Mouse (Mus musculus): ENCODE results near the gene Pdss2. TPM values are rescaled to one million over a fixed set of nuclear protein-coding genes. Genes with fewer than 3 reads are reported as not detected.
"Not testable (repeated sequence)": the region's sequence is repeated elsewhere in the genome, so short reads cannot be mapped to it uniquely, and the experiment has no call there.

Pdss2 gene
- total and polyA plus RNA-seq, 2 experiments from 2014 or later: 17.4 to 20.9 TPM

DNA sequence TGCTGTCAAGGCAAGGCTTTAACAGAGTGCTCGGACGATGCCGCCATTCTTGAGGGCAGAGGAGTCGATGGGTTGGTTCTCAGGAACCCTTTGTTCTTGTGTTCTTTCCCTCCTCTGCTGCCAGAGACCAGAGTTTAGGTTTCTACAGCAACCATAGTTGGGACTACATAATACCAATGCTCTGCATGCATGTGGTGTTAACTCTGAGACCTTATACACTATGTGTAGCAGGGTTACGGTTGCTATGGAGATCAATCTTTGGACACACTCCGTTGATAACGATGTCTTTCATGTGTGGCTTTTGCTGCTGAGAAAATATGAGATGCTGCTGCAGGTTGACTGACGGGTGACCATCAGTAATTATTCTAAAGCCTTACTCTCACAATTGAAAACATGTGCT, 20.9 kb downstream of the Pdss2 start:
- ATAC-seq (peak; percentile 55; the same call in 1 of the 2 replicates), DNase-seq (ENCODE audit: low spot score) (no peak)
- WGBS: 32% methylated on average over 8 of the region's 8 CpGs
- H3K36me3 ChIP-seq (ENCODE audit: insufficient read depth, low read length): no peaks in the 10 kb centered on the region
- no peak overlapping the region for H3K4me3 ChIP-seq (ENCODE audit: low read length)
- H3K4me2 ChIP-seq (ENCODE audit: low read depth, low read length): no peak overlapping the region
- no peak for TF ChIP-seq CTCF (IDR thresholded peaks at IDR 0.05; ENCODE audit: low read depth)
- no peak overlapping the region for H3K9ac ChIP-seq (replicated peaks; ENCODE audit: low read length)
- 0 out of 2 replicates have a peak, but pooled peaks cover 2% of the 10 kb centered on the region for H3K4me1 ChIP-seq (ENCODE audit: insufficient read depth, low read length)
- no peak overlapping the region for H3K27ac ChIP-seq
- no peaks in the 10 kb centered on the region for H3K27me3 ChIP-seq (ENCODE audit: insufficient read depth, low read length)
- H3K9me3 ChIP-seq (ENCODE audit: low read length): 0 out of 2 replicates have a peak, but pooled peaks cover 2% of the 10 kb centered on the region

DNA sequence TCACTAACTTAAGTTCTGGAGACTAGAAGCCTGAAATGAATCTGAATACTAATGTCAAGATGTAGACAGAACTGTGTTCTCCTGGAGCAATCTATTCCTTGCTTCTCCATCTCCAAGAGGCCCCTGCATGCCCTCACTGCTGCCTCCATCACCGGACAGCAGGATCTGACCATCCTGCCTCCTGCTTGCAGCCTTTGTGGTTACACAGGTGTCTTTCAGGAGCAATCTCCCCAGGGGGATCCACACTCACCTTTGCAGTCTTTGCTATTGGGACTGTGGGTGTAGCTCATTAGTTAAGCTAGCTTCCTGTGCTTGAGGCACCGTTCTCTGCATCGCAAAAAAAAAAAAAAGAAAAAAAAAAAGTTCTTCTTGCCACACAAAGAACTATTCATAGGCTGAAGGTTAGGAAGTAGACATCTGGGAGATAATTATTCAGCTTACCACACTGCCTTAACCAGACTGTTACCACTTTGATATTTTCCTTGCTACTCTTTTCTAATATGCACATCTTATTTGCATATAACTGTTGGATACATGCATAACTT, 23.0 kb downstream of the Pdss2 start:
- TF ChIP-seq CTCF (IDR thresholded peaks at IDR 0.05; ENCODE audit: low read depth): no peak
- Histone ChIP-seq H3K9me3 (ENCODE audit: low read length) (0 out of 2 replicates have a peak, but pooled peaks cover 2% of the 10 kb centered on the region), H3K27me3 (ENCODE audit: insufficient read depth, low read length) (no peaks in the 10 kb centered on the region), H3K27ac (no peak overlapping the region), H3K4me2 (ENCODE audit: low read depth, low read length) (no peak overlapping the region), H3K9ac (replicated peaks; ENCODE audit: low read length) (no peak overlapping the region), H3K36me3 (ENCODE audit: insufficient read depth, low read length) (no peaks in the 10 kb centered on the region), H3K4me1 (ENCODE audit: insufficient read depth, low read length) (0 out of 2 replicates have a peak, but pooled peaks cover 2% of the 10 kb centered on the region), H3K4me3 (ENCODE audit: low read length) (no peak overlapping the region)
- DNase-seq (ENCODE audit: low spot score): no peak
- WGBS: 33% methylated on average over 3 of the region's 3 CpGs
- no peak for ATAC-seq

DNA sequence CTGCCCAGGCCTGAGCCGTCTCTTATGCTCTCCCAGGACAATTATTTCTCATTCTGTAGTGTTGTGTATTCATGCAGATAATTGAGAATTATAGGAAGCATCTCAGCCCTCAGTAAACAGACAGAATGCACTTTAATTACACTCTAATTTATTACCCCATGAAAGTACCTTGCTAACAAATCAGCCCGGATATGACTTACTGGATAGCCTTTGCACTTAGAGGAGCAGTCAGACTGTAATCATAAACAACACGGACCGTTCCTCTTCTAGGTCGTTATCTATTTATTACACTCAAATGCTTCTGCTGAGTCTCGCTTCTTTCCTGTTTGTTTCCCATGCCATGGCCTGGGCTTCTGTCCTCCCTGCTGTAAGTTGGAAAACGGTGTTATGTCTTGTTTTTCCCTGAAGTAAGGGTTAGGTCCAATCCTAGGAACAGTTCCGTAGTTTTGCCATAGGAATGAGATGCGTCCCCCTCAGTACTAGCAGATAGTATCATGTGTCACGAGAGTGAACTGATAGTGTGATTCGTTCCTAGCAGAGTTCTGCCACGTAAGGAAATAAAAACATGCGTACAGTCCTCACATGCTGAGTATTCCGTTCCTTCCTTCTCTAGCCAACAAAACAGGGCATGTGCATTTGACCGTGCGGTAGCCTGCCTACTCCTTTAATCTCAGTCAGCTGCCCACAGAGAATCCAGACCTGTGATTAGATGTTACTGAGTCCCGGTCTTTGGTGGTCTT, 24.3 kb downstream of the Pdss2 start:
- H3K9ac ChIP-seq (replicated peaks; ENCODE audit: low read length): no peak overlapping the region
- DNase-seq (ENCODE audit: low spot score) (no peak), ATAC-seq (no peak)
- H3K4me3 ChIP-seq (ENCODE audit: low read length): no peak overlapping the region
- H3K4me1 ChIP-seq (ENCODE audit: insufficient read depth, low read length): 0 out of 2 replicates have a peak, but pooled peaks cover 2% of the 10 kb centered on the region
- H3K27me3 ChIP-seq (ENCODE audit: insufficient read depth, low read length): no peaks in the 10 kb centered on the region
- H3K4me2 ChIP-seq (ENCODE audit: low read depth, low read length): peak overlapping the region; percentile 13; the same call in 1 of the 2 replicates
- no peaks in the 10 kb centered on the region for H3K36me3 ChIP-seq (ENCODE audit: insufficient read depth, low read length)
- H3K9me3 ChIP-seq (ENCODE audit: low read length): no peaks in the 10 kb centered on the region
- TF ChIP-seq CTCF (IDR thresholded peaks at IDR 0.05; ENCODE audit: low read depth): no peak
- 54% methylated on average over 17 of the region's 17 CpGs for WGBS
- no peak overlapping the region for H3K27ac ChIP-seq

DNA sequence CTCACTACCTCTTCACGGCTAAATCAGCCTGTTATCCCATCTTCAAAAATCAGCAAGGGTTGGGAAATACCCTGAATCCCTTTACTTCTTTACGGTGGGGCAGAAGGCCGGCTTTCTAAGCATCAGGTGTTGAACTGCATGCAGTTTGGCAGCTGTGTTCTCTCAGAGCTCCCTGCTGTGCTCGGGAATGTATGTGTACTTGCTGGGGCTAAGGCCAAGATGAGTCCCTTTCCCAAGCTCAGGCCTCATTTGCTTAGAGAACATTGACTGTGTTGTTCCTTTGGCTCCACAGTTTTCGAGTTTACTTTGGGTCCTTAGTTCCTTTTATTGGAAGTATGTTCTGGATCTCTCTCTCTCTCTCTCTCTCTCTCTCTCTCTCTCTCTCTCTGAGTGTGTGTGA, 26.7 kb downstream of the Pdss2 start:
- H3K9ac ChIP-seq (replicated peaks; ENCODE audit: low read length): no peak overlapping the region
- no peak overlapping the region for H3K4me2 ChIP-seq (ENCODE audit: low read depth, low read length)
- 32% methylated on average over 5 of the region's 5 CpGs for WGBS
- H3K27ac ChIP-seq: peak overlapping the region; percentile 37; the same call in 1 of the 2 replicates
- no peaks in the 10 kb centered on the region for H3K9me3 ChIP-seq (ENCODE audit: low read length)
- no peak for TF ChIP-seq CTCF (IDR thresholded peaks at IDR 0.05; ENCODE audit: low read depth)
- ATAC-seq: peak; percentile 38; the same call in 1 of the 2 replicates
- H3K27me3 ChIP-seq (ENCODE audit: insufficient read depth, low read length): no peaks in the 10 kb centered on the region
- H3K4me1 ChIP-seq (ENCODE audit: insufficient read depth, low read length): 0 out of 2 replicates have a peak, but pooled peaks cover 2% of the 10 kb centered on the region
- H3K4me3 ChIP-seq (ENCODE audit: low read length): no peak overlapping the region
- DNase-seq (ENCODE audit: low spot score): peak; percentile 60
- H3K36me3 ChIP-seq (ENCODE audit: insufficient read depth, low read length): no peaks in the 10 kb centered on the region

DNA sequence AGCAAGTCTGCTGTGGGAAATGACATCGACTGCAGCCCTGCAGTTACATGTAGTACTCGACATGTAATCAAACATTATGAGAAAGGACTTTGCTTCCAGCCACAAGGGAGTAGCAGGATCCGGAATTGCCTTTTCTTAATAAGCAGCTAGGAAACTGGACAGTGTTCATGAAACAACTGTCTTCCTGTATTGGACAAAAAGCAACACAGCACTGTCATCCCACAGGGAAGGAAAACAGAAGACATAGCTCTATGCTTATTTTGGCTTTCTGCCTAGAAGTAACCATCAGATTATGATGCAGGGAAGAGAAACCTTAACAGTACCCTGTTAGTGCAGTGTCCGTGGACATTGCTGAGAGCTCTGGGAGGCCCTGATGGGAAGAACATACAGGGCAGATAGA, 31.0 kb downstream of the Pdss2 start:
- Histone ChIP-seq H3K9ac (replicated peaks; ENCODE audit: low read length) (no peak overlapping the region), H3K9me3 (ENCODE audit: low read length) (no peaks in the 10 kb centered on the region), H3K4me1 (ENCODE audit: insufficient read depth, low read length) (no peaks in the 10 kb centered on the region), H3K27me3 (ENCODE audit: insufficient read depth, low read length) (no peaks in the 10 kb centered on the region), H3K4me2 (ENCODE audit: low read depth, low read length) (no peak overlapping the region), H3K4me3 (ENCODE audit: low read length) (no peak overlapping the region), H3K27ac (no peak overlapping the region), H3K36me3 (ENCODE audit: insufficient read depth, low read length) (no peaks in the 10 kb centered on the region)
- ATAC-seq: no peak
- DNase-seq (ENCODE audit: low spot score): peak; percentile 35
- WGBS: 45% methylated on average over 4 of the region's 4 CpGs
- TF ChIP-seq CTCF (IDR thresholded peaks at IDR 0.05; ENCODE audit: low read depth): no peak

DNA sequence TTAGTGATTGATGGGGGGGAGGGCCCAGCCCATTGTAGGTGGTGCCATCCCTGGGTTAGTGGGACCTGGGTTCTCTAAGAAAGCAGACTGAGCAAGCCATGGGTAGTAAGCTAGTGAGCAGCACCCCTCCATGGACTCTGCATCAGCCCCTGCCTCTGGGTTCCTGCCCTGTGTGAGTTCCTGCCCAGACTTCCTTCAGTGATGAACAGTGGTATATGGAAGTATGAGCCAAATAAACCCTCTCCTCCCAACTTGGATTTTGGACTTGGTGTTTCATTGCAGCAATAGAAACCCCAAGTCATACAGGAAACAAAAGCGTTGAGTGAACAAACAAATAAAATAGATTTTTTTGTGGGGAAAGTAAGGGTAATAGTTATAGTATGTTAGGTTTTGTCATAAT, 35.7 kb downstream of the Pdss2 start:
- not testable (repeated sequence) for H3K4me3 ChIP-seq (ENCODE audit: low read length); H3K9ac ChIP-seq (replicated peaks; ENCODE audit: low read length); H3K4me2 ChIP-seq (ENCODE audit: low read depth, low read length); DNase-seq (ENCODE audit: low spot score); H3K9me3 ChIP-seq (ENCODE audit: low read length); H3K27me3 ChIP-seq (ENCODE audit: insufficient read depth, low read length); H3K27ac ChIP-seq; H3K36me3 ChIP-seq (ENCODE audit: insufficient read depth, low read length); H3K4me1 ChIP-seq (ENCODE audit: insufficient read depth, low read length); ATAC-seq
- no CpG with 5 or more reads among the region's 1 CpGs for WGBS

DNA sequence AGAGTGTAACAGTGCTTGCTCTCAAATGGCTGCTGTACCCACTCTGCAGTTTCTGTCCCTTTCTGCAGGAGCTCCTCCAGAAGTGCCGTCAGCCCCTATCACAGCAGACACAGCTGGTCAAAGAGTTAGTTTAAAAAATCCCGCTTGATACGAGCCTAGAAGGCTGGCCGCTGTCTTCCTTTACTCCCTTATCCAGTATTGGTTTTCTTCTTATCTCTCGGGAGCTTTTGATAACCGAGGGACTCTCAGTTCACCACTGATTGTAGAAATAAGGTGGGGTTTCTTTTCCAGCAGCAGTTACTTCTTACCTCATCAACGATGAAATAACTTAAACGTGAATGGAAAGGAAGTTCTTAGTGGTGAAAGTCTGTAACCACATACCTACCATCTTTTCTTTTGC, 36.2 kb downstream of the Pdss2 start:
- not testable (repeated sequence) for H3K9me3 ChIP-seq (ENCODE audit: low read length); H3K9ac ChIP-seq (replicated peaks; ENCODE audit: low read length); H3K4me1 ChIP-seq (ENCODE audit: insufficient read depth, low read length); H3K4me3 ChIP-seq (ENCODE audit: low read length); H3K27ac ChIP-seq; H3K36me3 ChIP-seq (ENCODE audit: insufficient read depth, low read length); H3K4me2 ChIP-seq (ENCODE audit: low read depth, low read length); DNase-seq (ENCODE audit: low spot score); ATAC-seq; H3K27me3 ChIP-seq (ENCODE audit: insufficient read depth, low read length)
- 94% methylated on average over 8 of the region's 8 CpGs for WGBS

Measured in hindbrain, postnatal 0 days (tissue).